Mouse (Mus musculus) heart, adult 2 months (tissue): Measurements from ENCODE around the gene Slc1a4.

ENCODE experiments used
- CTCF ChIP-seq: fragments of 200-600 bp; IDR thresholded peaks from 2 replicates; pipeline ENCODE4 v1.8.1; 2022; ENCODE audit warnings: antibody characterized with exemption, mild to moderate bottlenecking, moderate library complexity
- EP300 ChIP-seq: fragments of 200-500 bp; IDR thresholded peaks from 2 replicates; pipeline ENCODE4 v1.6.1; 2011; ENCODE audit warnings: low read depth, low read length, control low read depth; ENCODE audit not compliant: insufficient read depth
- POLR2A ChIP-seq: fragments of 200-500 bp; IDR thresholded peaks from 2 replicates; pipeline ENCODE4 v1.6.1; 2011; ENCODE audit warnings: mild to moderate bottlenecking, low read depth, low read length, control low read depth; ENCODE audit not compliant: insufficient read depth

DNA sequence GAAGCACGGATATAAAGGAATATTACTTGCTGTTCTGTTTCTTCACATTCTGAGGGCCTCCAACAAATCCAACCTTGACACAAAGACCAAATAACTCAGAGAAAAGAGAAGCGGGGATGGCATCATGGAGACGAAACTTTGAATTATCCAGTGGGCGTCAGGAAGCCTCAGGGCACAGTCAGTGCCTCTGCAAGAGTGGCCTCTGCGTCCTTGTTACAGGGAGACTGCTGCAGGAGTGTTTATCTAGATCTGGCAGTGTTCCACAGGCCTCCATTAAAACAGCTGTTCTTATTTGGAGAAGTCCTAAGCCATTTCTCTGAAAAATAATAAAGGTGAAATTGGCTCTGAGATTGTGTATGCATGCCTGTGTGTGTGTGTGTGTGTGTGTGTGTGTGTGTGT lies 51.5 kb downstream of the Slc1a4 start:
- TF ChIP-seq CTCF (no peak), POLR2A (no peak), EP300 (no peak)
